Mouse (Mus musculus) B cell, adult 2 months (primary cell): ENCODE data around the gene Ubap2.
A peak's percentile ranks its signal among the peaks of the same experiment; 100 is the strongest.

ENCODE experiments used
- DNase-seq, 2 experiments: peaks; one replicate each; pipeline ENCODE4 v3.0.0; 2022

The Ubap2 gene

DNA sequence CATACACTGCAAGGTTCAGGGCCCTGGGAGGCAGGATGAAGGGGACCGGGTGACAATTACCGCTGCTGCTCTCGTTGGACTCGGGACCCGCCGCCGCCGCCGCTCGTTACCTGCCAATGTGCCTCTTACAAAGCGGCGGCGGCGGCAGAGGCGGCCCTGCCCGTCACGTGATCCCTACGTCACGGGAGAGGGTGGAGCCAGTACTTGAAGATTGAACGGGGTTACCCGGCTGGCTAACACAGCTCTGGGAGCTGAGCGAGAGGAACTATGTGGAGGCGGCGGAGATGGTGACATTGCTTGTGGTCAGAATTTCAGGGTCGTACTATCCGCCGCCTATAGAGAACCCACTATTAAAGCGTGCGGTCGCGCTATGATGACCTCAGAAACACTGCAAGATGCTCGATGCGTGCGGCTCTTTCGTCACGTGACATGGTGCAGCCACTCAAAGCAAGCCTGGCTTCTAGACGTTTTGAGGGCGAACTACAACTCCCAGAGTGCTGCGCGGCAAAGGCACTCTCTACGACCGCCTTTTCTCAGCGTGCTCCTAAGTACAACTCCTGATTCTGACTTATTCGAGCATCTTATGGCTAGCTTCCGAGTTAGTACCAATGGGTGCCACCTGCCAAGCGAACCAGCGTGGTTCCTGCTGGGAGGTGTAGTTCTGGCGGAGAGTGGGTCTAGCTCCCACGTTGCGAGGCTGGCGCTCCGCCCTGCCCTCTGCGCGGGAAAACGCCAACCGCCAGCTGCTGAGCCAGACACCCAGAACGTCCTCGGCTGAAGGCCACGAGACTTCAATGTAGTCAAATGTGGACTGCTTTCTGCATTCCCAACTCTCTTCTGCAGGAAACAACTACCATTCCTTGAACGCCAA lies at the start of gene Ubap2:
TSS of gene Ubap2 (minus strand) at position 165 of the 871 bp plus-strand sequence.
- DNase-seq = peak; percentile 98 to 99

DNA sequence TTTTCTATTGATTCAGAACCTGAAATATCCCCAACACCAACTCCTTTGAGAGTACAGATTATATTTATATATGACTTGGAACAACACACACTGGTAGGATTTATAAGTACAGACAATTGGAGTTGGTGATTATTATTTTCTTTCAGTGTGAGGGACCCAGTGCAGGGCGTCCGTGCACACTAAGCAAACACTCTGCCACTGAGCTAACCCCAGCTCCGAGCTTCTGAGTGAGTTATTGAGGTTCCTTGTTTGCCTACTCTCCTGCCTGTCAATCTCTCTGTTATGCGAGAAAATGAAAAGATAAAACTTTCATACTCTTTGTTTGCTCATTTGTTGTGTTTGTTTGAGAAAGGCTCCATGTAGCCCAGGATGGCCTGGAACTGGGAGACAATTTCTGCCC lies 46.0 kb upstream of the Ubap2 start:
- no peak for DNase-seq

DNA sequence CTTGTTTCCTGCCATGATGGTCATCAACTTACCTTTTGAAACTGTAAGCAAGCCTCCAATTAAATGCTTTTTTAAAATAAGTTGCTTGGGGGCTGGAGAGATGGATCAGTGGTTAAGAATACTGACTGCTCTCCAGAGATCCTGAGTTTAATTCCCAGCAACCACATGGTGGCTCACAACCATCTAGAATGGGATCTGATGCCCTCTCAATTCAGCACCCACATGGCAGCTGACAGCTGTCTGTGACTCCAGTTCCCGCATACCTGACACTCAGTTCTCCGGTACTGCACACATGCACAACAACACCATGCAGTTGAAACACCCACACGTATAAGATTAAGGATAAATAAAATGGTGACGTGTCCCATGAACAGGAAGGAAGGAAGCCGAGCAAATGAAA lies 43.3 kb upstream of the Ubap2 start:
- DNase-seq = no peak

DNA sequence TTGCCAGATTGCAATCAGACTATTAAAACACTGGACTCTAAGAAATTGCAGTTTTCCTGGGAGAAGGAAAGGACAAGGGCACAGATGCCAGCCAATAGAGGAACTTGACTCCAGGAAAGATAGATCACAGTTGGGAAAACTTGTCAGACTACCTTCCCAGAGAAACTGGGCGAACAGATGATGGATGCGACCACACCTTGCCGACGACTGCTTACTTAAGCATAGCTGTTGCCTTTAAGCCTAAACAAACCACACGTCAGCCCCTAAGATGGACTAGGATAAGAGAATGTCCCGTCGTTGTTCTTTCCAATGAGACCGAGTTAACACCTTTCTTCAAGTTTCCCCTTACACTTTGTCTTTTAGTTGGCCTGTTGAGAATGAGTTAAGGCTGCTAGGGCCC lies 40.2 kb upstream of the Ubap2 start:
- DNase-seq = peak; percentile 10 to 13

DNA sequence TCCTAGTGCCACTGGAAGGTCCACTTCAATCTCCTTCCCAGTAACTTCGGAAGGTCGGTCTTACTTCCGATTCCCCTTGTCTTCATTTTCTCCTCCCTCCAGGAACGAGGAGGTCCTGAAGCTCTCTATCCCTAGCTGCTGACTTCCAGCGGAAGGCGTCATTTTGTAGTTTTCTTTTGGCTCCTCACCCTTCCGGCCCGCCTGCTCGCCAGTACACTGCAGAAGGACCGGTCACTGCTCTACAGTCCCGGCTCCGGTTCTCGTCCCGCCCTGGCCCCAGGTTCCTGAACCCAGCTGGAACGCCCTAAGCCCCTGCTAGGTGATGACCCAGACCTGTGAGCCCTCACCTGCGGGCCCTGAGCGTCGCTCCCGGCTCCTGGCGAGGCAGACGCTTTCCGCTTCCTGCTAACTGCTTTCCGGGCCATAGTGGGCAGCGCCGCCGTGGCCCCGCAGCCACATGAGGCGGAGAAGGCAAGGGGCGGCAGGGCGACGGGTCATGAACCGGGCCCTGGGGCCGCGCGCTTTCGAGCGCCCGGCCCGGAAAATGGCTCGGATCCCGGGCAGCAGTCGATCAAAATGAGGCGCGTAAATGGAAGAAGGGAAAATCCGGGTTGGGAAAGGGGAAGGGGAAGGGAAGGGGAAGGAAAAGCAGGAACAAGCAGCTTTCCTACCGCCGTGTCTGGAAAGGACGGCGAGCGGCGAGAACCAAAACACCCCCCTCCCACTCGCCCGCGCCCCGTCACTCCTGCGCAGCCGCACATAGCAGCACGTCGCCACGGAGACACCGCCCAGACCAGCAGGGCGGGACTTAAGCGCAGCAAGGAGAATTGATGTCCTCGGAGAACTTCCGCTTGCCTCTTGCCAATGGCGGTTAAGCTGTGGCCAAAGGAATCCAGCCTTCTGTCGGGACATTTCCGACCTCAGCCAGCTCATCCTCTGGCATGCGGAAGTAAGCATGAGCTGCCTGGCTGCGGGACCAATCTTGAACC lies 39.5 kb upstream of the Ubap2 start, which contains the start of gene Dcaf12:
TSS of gene Dcaf12 (minus strand) at position 749 of the 989 bp plus-strand sequence.
- peak; percentile 92 to 93 for DNase-seq

DNA sequence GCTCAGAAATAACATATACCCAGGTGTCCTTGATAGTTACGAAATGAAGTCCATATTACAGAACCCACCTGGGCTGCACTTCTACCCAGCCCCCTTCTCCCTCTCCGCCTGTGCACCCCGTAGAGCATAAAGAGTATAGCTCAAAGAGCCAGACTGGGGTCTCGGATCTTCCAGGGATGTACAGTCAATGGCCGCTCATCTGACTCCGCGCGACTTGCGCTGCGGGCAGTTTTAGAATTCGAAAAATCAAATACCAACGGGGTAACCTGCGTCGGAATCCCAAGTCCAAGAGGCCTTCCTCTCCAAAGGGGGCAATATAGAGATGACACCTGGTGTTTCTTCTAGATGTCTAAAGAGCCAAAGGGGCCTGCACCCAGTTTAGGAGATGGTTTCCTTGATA lies 38.8 kb upstream of the Ubap2 start:
- peak in 1 of 2 experiments; percentile 14 for DNase-seq

DNA sequence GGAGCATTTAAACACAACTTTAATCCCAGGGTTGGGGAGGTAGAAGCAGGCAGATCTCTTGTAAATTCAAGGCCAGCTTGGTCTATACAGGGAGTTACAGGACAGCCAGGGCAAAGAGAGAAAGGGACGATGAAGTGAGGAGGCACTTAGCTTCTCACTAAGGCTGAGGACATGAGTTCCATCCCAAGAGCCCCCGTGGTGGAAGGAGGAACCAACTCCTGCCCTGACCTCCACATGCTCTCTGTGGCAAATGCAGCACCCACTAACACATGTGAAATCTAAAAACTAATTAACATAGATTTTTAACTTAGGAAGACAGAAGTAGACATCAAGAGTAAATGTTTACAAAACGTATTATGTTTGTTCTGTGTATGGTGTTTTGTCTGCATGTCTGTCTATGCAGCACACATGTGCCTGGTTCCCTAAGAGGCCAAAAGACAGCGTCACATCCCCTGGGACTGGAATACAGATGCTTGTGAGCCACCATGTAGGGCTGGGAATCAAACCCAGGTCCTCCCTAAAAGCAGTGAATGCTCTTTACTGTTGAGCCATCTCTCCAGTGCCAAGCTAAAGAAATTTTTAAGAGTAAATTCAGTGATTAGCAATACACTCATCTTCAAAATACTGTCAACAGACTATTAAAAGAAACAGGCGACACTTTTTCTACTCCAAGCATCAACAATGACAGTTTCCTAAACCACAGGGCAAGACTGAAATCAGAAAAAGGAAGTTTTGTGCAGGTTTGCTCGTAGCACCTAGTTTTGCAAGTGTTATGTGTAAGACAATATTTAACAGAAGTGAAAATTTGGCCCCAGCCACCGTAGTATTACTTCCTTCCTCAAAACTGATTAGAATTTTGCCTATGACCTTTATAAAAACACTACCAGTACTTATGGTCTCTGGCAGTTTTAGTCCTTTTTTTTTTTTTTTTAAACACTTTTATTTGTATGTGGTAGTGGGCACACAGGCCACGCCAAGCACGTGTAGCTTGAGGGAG lies 35.9 kb upstream of the Ubap2 start:
- peak; percentile 67 to 78 for DNase-seq

DNA sequence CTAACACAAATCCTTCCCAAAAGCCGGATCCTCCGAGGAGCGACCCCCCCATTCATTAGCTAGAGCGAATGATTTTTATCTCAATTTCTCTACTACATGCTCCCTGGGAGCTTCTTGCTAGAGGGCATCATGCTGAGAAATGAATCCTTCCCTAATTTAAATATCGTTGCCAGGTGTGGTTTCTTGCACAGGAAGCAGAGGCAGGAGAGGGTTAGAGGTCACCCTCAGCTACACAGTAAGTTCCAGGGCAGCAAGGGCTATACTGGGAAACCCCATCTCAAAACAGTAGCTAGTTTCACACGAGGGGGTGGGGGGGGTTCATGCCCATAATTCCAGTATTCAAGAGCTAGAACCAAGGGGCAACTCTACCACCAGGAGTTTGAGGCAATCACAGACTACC lies 32.5 kb upstream of the Ubap2 start:
- peak; percentile 32 to 38 for DNase-seq

DNA sequence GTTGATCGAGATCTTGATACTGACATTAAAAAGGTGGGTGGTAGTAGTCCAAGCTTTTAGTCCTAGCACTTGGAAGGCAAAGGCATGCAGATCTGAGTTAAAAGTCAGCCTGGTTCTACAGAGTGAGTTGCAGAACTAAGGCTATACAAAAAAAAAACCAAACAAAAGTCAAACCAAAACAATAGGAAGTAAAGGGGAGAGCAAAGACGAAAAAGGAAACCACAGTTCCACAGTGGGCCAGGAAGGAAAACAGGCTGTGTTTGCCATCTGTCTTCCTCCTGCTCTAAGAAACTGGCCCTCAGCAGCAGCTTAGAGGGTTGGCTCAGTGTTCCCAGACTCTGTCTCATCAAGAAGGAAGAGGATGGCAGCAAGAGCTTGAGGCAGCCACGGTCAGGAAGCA lies 29.4 kb upstream of the Ubap2 start:
- peak; percentile 13 to 14 for DNase-seq

DNA sequence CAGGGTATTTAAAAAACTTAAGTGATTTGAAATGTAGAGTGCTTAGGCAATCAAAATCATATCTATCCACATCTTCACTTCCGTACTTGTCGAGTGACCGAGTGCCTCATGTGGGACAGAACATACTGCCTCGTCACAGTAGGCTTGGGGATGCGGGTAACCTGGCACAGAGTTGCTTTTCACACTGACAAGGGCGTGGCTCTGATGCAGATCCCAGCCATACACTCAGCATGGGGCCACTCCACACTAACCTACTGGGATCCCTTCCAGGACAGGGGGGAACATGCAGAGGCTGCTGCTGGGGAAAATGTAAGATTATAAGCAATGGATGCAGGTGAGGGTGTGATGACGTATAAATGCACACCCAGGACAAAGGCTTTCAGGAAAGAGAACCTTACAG lies 28.7 kb upstream of the Ubap2 start:
- no peak for DNase-seq

DNA sequence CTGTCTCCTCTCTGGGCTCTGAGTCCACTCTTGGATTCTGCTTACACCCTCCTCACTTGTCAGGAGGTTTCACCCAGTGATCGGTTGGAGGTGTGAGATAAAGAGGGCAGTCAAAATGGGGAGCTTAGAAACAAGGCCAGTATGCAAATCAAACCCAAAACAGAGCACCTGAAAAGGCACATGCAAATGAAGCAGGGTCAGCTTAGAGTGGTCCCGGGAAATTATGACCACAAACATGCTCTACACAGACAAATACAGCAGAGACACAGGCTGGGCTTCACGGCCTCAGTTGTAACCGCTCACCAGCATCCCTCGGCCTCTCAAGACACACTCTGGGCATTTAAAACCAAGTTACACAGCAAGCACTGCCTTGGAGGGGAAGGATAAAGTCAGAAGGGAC lies 24.0 kb upstream of the Ubap2 start:
- no peak for DNase-seq

DNA sequence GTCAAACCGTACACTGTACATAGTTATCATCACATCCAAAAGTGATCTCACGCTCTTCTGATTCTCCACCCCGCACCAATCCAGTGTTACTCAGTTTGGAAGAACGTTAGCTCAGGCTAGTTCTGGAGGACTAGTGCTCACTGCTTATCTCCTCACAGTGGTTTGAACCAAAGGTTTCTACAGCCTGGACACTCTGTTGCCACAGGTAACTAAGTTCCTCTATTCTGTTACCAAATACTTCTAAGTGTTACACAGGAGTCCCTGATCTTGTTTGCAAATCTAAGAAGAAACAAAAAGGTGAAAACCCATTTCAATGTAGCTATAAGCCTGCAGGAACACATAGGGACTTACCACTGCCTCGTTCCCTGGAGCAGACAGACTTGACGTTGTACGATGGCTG lies 21.0 kb upstream of the Ubap2 start:
- no peak for DNase-seq

DNA sequence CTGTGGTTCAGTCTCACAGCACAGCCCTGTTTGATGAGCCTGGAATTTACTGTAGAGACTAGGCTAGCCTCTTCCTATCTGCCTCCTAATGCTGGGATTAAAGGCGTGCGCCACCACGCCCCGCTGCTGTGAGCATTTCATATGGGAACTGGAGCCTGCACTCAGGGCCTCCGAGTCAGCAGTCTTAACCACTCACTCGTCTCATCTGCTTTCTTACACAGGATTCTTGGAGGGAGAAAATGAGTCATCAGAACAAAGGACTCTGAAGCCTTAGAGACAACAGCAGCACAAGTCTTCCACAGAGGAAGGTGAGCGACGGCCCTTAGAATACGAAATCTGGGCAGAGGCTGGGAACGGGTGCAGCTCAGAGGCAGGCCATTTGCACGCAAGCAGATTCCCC lies 20.6 kb upstream of the Ubap2 start:
- no peak for DNase-seq

DNA sequence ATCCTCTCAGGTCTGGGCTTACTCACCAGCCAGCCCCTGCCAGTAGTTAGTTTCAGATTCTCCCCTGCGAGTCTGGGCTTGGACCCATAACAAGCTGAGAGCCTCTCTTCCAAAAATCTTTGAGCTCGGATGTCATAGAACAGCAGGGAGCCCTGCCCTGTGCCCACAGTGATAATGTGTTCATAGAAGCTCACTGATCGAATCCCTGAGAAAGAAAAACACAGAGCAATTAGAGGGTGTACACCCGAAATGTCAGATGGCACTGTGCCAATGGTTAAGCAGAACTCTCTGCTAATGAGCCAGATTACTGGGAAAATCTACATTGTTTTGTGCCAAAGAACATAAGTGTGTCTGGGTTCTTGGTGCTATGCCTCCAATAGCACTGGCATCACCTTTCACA lies 19.0 kb upstream of the Ubap2 start:
- DNase-seq = no peak

DNA sequence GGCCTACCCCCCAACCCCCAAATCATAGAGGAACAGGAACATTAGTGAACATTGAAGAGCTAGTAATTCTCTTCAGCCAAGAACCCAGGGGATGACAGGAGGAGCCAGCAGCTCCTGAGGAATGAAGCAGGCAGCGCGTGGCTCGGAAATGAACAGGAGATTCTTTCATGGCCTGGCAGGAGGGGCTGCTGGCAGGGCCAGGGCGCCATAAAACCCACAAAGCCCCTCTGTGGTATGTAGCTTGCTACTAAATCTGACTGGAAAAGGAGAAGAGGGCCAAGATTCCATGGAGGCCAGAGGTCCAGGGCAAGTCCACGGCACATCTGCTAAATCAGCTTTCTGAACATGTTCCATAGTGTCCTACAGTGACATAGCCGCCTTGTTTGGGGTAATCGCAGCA lies 14.9 kb upstream of the Ubap2 start:
- DNase-seq = no peak

DNA sequence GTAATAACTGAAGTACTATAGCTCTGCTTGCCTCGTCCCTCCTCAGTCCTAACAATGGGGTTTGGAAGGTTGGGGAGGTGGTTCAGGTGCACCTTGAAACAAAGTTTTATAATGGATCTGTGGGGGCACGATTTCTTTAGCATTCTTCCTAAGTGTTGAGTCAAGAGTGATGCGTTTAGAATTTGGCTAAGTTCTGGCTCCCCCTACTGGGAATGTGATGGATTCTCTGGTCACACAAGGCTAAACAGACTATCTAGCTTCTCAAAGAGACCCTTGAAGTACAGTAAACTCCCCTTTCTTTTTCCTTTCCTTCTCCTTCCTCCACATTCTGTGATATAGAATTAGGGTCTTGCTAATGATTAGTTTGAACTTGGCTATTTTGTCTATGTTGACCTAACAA lies 11.5 kb upstream of the Ubap2 start:
- DNase-seq = peak; percentile 44 to 57

DNA sequence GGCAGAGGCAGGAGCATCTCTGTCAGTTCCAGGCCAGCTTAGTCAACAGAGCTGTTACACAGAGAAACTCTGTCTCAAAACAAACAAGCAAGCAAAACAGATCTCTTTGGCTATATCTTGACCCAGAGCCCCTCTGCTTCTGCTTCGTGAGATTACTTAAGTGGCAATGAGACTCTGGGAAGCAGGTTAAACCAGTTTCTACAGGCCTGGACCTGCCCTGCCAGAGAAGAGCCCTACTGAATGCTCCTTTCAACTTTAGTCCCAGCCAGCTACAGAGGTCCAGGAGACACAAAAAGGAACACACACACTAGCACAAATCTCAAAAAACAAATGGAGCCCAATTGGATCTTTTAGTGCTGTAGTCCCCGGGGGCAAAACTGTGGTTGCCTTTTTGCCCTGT lies 9.1 kb upstream of the Ubap2 start:
- DNase-seq = no peak

DNA sequence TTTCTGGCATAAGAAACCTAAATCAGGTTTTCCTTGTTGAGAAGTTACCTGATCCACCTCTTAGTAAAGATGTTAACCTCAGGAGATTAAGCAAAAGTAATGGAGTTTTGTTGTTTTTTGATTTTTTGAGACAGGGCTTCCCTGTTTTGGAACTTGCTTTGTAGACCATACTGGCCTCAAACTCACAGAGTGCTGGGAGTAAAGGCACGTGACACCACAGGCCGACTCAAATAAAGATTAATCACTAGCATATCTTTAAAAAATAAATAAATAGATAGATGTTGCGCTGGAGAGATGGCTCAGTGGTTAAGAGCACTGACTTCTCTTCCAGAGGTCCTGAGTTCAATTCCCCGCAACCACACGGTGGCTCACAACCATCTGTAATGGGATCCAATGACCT lies 983 bp upstream of the Ubap2 start:
- no peak for DNase-seq

DNA sequence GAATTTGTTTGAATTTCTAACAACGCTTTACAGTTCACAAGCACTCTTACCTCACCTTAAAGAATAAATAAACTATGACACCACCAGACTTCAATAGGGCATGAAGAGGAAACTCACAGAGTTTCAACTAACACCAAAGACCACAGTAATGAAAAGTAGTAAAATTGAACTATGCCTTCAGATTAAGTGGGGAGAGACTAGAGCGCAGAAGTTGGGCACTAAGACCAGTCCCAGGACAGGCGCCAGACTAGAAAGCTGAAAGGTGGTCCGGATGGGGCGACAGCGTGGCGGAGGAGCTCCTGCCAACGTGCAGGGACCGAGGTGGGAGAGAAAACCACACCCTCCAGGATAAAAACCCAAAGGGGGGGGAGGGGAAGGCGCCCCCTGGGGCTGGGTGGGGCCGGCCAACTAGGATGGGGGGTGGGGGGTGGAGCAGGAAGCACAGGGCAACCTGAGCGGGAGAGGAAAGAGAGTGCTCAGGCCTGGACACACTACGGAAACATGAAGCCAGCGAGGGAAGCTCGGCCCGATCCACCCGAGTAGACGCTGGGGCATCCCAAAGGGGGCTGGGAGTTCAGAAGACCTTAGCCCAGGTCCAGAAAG lies 466 bp downstream of the Ubap2 start:
- peak; percentile 28 to 37 for DNase-seq

DNA sequence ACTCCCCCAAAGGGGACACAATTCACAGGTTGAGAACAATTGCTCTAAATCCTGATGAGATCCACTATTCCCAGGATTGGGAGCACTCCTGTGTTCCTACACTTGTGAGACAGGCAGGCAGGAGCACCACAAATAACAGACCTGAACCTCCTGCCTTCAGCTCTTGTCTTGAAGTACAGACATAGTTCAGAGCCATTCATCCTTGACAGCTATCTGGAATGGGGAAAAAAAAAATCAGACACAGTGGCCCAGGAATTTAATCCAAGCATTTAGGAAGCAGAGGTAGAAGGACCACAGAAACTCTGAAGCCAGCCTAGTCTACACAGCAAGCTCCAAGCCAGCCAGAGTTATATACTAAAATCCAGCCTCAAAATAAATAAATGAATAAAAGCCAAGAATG lies 6.8 kb downstream of the Ubap2 start:
- DNase-seq = no peak

DNA sequence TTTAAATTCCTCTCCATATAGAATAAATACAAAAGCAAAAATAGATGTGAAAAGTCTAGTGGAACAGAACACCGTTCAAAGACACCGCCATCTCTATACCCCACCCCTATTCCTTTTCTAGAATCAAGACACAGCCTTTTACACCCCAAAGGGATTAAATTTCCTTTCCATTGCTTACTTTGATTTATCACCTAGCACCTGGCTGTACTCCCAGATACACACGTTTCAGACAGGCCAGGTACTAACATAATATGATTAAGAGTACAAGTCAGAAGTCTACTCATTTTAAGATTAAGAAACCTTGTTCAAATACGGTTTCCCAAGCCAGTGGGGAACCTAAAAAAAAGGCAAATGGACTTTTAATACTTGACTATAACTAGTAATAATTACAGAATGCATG lies 8.6 kb downstream of the Ubap2 start:
- DNase-seq = no peak

DNA sequence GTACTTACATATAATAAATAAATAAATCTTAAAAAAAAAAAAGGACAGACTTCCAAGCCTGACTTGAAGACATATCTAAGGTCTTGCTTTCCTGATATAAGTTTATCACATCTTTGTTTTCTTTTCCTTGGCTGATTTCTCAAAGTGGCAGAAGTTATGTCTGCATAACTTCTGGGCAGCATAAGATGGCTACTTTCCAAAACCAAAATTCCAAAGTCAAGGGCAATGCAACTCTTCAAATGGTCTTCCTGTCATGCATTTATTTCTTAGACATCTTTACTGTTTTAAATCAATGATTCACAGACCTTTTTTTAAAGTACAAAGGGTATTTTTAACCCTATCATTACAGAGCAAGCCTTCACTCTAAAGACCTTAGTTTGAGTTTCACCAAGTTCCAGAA lies 14.3 kb downstream of the Ubap2 start:
- DNase-seq = no peak
